Mouse (Mus musculus) ES-Bruce4 (cell line): ENCODE measurements at regions not wholly inside any gene's neighbourhood (a gene's known extent, or its start where the extent isn't known, plus 50 kb on each side); places are given as distances from the start of the nearest gene placed in this dataset.

ENCODE experiments used
- CTCF ChIP-seq: IDR thresholded peaks from one replicate; pipeline ENCODE4 v1.8.1; 2011; ENCODE audit warnings: low read depth, low read length
- EP300 ChIP-seq: IDR thresholded peaks from 2 replicates; pipeline ENCODE4 v1.6.1; 2011; ENCODE audit warnings: low read depth, low read length; ENCODE audit not compliant: insufficient read depth

GRCm38 (mm10) chr15:47235631-47236030 lies 6649.1 kb upstream of the Gm7489 start:
- TF ChIP-seq CTCF, result no peak
- no peak for TF ChIP-seq EP300
